Mouse (Mus musculus): ENCODE measurements around the gene Supt20. TPM values are rescaled to one million over a fixed set of nuclear protein-coding genes. Genes with fewer than 3 reads are reported as not detected.

The Supt20 gene
- polyA plus RNA-seq (2015; fragmentation: Nextera tagmentation; extraction: Ambion mirVana), result 41.6 and 45.4 TPM in 2 replicates

DNA sequence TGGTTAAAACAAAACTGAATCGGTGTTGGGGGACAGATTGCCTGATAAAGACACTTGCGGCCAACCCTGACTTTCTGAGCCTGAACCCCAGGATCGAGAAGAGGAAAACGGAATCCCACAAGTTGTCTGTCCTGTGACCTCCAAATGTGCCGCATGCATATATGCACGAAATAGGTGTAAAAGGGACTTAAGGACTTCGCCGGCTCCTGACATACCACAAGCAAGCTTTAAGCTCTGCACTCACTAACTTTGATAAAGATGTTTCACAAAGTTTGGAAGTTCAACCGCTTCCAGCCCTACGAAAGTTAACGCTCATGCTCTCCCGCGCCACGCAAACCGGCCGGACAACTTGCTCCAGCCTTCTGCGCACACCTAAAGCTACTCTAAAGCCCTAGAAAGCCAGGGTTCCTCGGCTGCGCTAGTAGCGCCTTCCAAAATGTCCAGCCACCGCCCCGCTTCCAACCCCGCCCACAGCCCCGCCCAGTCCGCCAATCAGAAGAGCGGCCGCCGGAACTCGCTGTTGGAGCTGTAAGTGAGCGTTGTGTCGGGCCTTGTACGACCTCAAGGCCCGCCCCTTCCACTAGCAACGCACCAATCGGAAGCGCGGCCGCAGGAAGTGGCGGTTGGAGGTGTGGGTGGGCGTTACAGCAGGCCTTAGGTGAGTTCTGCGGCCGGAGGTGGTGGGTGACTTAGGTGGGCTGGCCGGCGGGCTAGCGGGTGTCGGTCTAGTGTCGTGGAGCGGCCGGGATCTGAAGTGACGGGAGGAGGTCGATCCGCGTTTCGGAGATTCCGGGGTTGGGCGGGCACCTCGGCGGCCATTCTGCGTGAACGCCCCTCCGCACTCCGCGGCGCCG lies at the start of gene Supt20:
TSS of gene Supt20 (plus strand) at position 606 of the 854 bp plus-strand sequence.

GRCm38 (mm10) chr3:54714253-54714652 lies 21.6 kb downstream of the Supt20 start, which contains the start of gene Gm21958:
Gene Gm21958 (minus strand): TSS chr3:54714353.

GRCm38 (mm10) chr3:54735247-54736046 lies 42.8 kb downstream of the Supt20 start, which contains the start of the genes Exosc8 and Alg5:
Gene Exosc8 (minus strand): TSS chr3:54735393.
Gene Alg5 (plus strand): TSS chr3:54735539.

DNA sequence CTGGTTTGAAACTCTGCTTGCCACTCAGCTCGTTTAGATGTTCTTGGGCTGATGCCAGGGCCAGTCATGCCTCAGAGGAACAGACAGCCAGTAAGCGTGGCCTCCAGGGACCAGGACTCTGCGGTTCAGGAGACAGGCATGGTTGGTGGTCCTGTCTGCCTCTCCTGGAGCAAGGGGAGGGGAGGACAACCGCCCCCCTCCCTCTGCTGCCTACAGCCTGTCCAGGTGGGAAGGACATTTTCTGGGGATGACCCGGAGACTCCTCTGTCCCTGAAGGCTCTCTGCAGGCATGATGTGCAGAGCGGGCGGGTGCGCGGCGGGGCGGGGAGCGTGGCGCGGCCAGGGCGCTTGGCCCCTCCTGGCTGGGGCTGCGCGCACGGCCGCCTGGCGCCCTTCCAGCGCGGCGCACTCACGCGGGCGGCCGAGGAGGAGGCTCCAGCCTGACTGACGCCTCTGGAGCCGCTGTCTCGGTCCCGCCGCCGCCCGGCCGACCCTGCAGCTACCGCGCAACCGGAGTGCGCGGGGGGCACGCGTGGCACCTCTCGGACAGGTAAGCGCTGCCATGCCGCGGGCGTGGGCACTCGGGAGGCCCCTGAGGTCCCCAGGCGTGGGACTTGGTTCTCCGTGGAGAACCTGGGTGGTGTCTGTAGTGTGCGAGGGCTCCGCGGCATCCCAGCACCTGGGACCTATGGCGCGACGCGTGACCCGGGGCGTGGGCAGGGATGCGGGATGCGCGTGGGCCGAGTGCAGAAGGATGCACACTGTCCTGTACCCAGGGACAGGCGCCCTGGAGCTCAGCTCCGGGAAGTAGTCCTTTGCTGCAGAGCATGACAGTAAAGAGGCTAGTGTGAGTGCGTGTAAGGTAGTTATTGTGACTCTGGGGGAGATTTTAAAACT lies 62.8 kb downstream of the Supt20 start, which contains the start of gene Smad9:
TSS of gene Smad9 (plus strand) at position 438 of the 897 bp plus-strand sequence.

Other genes with a start within 250 kb of the Supt20 start
- gene Gm21958, start 21.5 kb downstream of the Supt20 start, polyA plus RNA-seq (2015; fragmentation: Nextera tagmentation; extraction: Ambion mirVana), result 0.35 TPM in 1 of 2 replicates, not detected in the other
- 39.8 and 40.7 TPM in 2 replicates for gene Exosc8, start 42.6 kb downstream of the Supt20 start, polyA plus RNA-seq (2015; fragmentation: Nextera tagmentation; extraction: Ambion mirVana)
- gene Alg5, start 42.7 kb downstream of the Supt20 start, polyA plus RNA-seq (2015; fragmentation: Nextera tagmentation; extraction: Ambion mirVana), result 61.4 and 68.7 TPM in 2 replicates
- 0.63 and 0.79 TPM in 2 replicates for gene Smad9, start 62.8 kb downstream of the Supt20 start, polyA plus RNA-seq (2015; fragmentation: Nextera tagmentation; extraction: Ambion mirVana)
- 16.8 and 22.7 TPM in 2 replicates for gene Rfxap, start 115.0 kb downstream of the Supt20 start, polyA plus RNA-seq (2015; fragmentation: Nextera tagmentation; extraction: Ambion mirVana)
- not detected in 2 replicates for gene Sertm1, start 223.1 kb downstream of the Supt20 start, polyA plus RNA-seq (2015; fragmentation: Nextera tagmentation; extraction: Ambion mirVana)